Mouse (Mus musculus): ENCODE results near the gene Olfr557. TPM values are rescaled to one million over a fixed set of nuclear protein-coding genes. Genes with fewer than 3 reads are reported as not detected.

The Olfr557 gene
- not detected in 2 replicates for polyA plus RNA-seq (2012; rRNA removed)

DNA sequence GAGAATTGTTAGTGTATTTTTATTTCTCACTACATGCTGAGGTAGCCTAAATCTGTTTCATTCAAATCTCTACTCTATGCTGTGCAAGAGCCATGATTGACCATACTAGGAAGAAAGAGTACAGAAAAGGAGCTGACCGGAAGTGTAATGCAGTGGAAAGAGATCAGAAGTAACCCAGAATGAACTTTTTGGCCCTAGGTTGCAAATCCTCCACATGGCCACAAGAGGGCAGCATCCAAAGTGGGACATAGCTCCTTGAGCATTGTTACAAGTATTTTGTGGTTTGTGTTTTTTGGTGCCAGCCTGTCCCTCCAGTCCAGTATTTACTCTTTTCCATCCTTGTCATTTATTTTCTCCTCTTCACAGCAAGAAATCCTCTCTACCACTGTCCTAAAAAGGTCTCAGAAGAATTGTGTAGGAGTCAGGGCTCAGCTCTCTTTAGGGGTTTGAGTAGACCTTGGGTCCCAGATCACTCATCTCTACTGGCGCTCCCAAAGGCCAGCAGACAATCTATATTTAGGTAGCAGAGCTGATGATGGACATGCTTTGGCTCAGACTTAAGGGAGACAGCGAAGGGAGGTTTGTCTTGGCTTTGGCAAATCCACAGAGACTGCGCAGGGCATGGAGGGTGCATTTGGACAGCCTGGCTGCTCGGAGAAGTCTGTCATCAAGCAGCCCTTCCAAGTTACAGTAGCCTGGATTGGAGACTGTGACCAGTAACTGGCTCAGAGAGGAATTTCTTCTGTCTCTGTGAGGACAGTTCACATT is at the start of gene Olfr557:
Olfr557 (plus strand) TSS at position 553 of the 768 bp plus-strand sequence.

GRCm38 (mm10) chr7:102658523-102658922 is 37.2 kb upstream of the Olfr557 start, which contains the start of gene Olfr555:
Gene Olfr555 (plus strand): TSS chr7:102658823.

GRCm38 (mm10) chr7:102664599-102664998 is 31.1 kb upstream of the Olfr557 start, which contains the start of gene Olfr556:
Gene Olfr556 (plus strand): TSS chr7:102664899.

GRCm38 (mm10) chr7:102686944-102687501 is 8.7 kb upstream of the Olfr557 start, which contains the start of gene Trim68:
Gene Trim68 (minus strand): TSS chr7:102687327.

GRCm38 (mm10) chr7:102701915-102702314 is 6.2 kb downstream of the Olfr557 start, which contains the start of gene Olfr558:
Gene Olfr558 (plus strand): TSS chr7:102702215.

GRCm38 (mm10) chr7:102718970-102719369 is 23.3 kb downstream of the Olfr557 start, which contains the start of gene Olfr33:
Gene Olfr33 (minus strand): TSS chr7:102719070.

GRCm38 (mm10) chr7:102727391-102727790 is 31.7 kb downstream of the Olfr557 start, which contains the start of gene Olfr559:
Gene Olfr559 (minus strand): TSS chr7:102727491.

Other genes starting within 250 kb of the Olfr557 start
- gene Olfr543, start 214.2 kb upstream of the Olfr557 start, polyA plus RNA-seq (2012; rRNA removed) = not detected in 2 replicates
- gene Olfr544, start 207.6 kb upstream of the Olfr557 start, polyA plus RNA-seq (2012; rRNA removed) = not detected in 2 replicates
- gene Olfr545, start 196.3 kb upstream of the Olfr557 start, polyA plus RNA-seq (2012; rRNA removed) = not detected in 2 replicates
- not detected in 2 replicates for gene Olfr547, start 161.2 kb upstream of the Olfr557 start, polyA plus RNA-seq (2012; rRNA removed)
- not detected in 2 replicates for gene Olfr548-ps1, start 155.0 kb upstream of the Olfr557 start, polyA plus RNA-seq (2012; rRNA removed)
- gene Olfr549, start 146.0 kb upstream of the Olfr557 start, polyA plus RNA-seq (2012; rRNA removed) = not detected in 2 replicates
- gene Trim21, start 130.4 kb upstream of the Olfr557 start, polyA plus RNA-seq (2012; rRNA removed) = 3.3 and 3.5 TPM in 2 replicates
- 0.32 TPM in 1 of 2 replicates, not detected in the other for gene Olfr550, start 124.5 kb upstream of the Olfr557 start, polyA plus RNA-seq (2012; rRNA removed)
- not detected in 2 replicates for gene Olfr551, start 104.0 kb upstream of the Olfr557 start, polyA plus RNA-seq (2012; rRNA removed)
- not detected in 2 replicates for gene Olfr552, start 98.1 kb upstream of the Olfr557 start, polyA plus RNA-seq (2012; rRNA removed)
- not detected in 2 replicates for gene Olfr553, start 77.7 kb upstream of the Olfr557 start, polyA plus RNA-seq (2012; rRNA removed)
- gene Olfr554, start 57.5 kb upstream of the Olfr557 start, polyA plus RNA-seq (2012; rRNA removed) = not detected in 2 replicates
- not detected in 2 replicates for gene Olfr555, start 37.1 kb upstream of the Olfr557 start, polyA plus RNA-seq (2012; rRNA removed)
- not detected in 2 replicates for gene Olfr556, start 31.0 kb upstream of the Olfr557 start, polyA plus RNA-seq (2012; rRNA removed)
- gene Trim68, start 8.6 kb upstream of the Olfr557 start, polyA plus RNA-seq (2012; rRNA removed) = 10.8 and 13.9 TPM in 2 replicates
- 0.90 and 1.6 TPM in 2 replicates for gene Olfr558, start 6.3 kb downstream of the Olfr557 start, polyA plus RNA-seq (2012; rRNA removed)
- gene Olfr33, start 23.2 kb downstream of the Olfr557 start, polyA plus RNA-seq (2012; rRNA removed) = 0.12 and 0.20 TPM in 2 replicates
- not detected in 2 replicates for gene Olfr559, start 31.6 kb downstream of the Olfr557 start, polyA plus RNA-seq (2012; rRNA removed)
- 0.14 and 0.16 TPM in 2 replicates for gene Olfr560, start 63.5 kb downstream of the Olfr557 start, polyA plus RNA-seq (2012; rRNA removed)
- 7.7 and 9.7 TPM in 2 replicates for gene Olfr78, start 63.6 kb downstream of the Olfr557 start, polyA plus RNA-seq (2012; rRNA removed)
- gene Olfr561, start 75.3 kb downstream of the Olfr557 start, polyA plus RNA-seq (2012; rRNA removed) = not detected in 2 replicates
- not detected in 2 replicates for gene Olfr564, start 107.6 kb downstream of the Olfr557 start, polyA plus RNA-seq (2012; rRNA removed)
- gene Olfr566, start 162.9 kb downstream of the Olfr557 start, polyA plus RNA-seq (2012; rRNA removed) = not detected in 2 replicates
- not detected in 2 replicates for gene Olfr568, start 181.2 kb downstream of the Olfr557 start, polyA plus RNA-seq (2012; rRNA removed)
- gene Olfr569, start 195.0 kb downstream of the Olfr557 start, polyA plus RNA-seq (2012; rRNA removed) = not detected in 2 replicates
- gene Olfr570, start 198.7 kb downstream of the Olfr557 start, polyA plus RNA-seq (2012; rRNA removed) = not detected in 2 replicates
- gene Olfr571, start 221.6 kb downstream of the Olfr557 start, polyA plus RNA-seq (2012; rRNA removed) = not detected in 2 replicates
- gene Olfr572, start 228.5 kb downstream of the Olfr557 start, polyA plus RNA-seq (2012; rRNA removed) = not detected in 2 replicates
- not detected in 2 replicates for gene Olfr573-ps1, start 246.7 kb downstream of the Olfr557 start, polyA plus RNA-seq (2012; rRNA removed)

All from colon, adult 2 months (tissue).